Mouse (Mus musculus): ENCODE results near the gene Samd3. TPM values are rescaled to one million over a fixed set of nuclear protein-coding genes. Genes with fewer than 3 reads are reported as not detected.
A peak's percentile ranks its signal among the peaks of the same experiment; 100 is the strongest.

The Samd3 gene
- polyA plus RNA-seq, 1 experiment = not detected

GRCm38 (mm10) chr10:26280009-26280408, 50.5 kb downstream of the Samd3 start:
- TF ChIP-seq CTCF (IDR thresholded peaks at IDR 0.05; ENCODE audit: insufficient read depth, low read depth, low read length) (no peak), POLR2A (IDR thresholded peaks at IDR 0.05; ENCODE audit: insufficient read depth, low read depth, low read length) (no peak)
- H3K4me3 ChIP-seq (ENCODE audit: insufficient read depth, low read depth, low read length) = no peak overlapping the region
- WGBS = 83% methylated on average over 8 of the region's 8 CpGs
- no peak overlapping the region for H3K27ac ChIP-seq (ENCODE audit: insufficient read depth, low read depth, low read length)
- no peaks in the 10 kb centered on the region for H3K4me1 ChIP-seq (ENCODE audit: control insufficient read depth, insufficient read depth, low read length)

DNA sequence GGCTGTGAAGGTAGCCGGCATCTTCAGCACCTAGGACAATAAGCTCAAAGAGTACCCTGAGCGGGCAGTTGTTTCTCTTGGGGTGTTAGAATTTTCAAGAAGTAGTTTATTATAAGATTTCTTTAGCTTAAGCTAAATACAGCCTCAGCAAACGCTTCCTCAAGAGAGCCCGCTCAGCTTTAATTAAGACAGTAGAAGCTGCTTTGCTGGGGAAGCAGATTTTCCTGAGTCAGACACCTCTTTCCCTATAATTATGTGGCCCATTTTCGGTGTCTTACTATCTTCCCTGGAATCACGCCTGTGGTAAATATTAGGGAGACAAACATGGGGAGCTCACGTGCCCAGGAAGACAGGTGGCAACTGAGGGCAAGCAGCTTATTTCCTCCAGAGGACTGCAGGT, 57.6 kb downstream of the Samd3 start:
- no peak for TF ChIP-seq POLR2A (IDR thresholded peaks at IDR 0.05; ENCODE audit: insufficient read depth, low read depth, low read length)
- TF ChIP-seq CTCF (IDR thresholded peaks at IDR 0.05; ENCODE audit: insufficient read depth, low read depth, low read length) = no peak
- peaks cover 3% of the 10 kb centered on the region; the same call in 1 of the 2 replicates for H3K4me1 ChIP-seq (ENCODE audit: control insufficient read depth, insufficient read depth, low read length)
- H3K4me3 ChIP-seq (ENCODE audit: insufficient read depth, low read depth, low read length) = no peak overlapping the region
- H3K27ac ChIP-seq (ENCODE audit: insufficient read depth, low read depth, low read length) = 0 out of 2 replicates have a peak overlapping the region, but pooled peaks have one; percentile 23
- WGBS = 38% methylated on average over 7 of the region's 7 CpGs

DNA sequence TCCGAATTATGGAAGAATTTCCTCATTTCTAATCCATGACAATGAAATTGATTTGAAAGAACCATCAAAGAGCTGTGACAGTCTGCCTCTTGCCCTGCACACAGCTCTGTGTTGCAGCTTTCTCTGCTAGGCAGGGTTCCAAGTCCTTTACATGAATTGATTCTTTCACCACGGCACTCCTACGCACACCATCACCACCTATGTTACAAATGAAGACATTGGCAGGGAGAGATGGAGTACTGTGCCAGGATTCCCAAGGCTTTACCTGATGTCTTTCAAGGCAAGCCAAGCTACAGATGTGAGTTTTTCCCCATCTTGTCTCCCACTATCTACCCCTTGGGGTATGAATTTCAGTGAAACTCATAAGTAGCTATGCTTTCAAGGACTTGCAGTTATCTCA, 67.7 kb downstream of the Samd3 start:
- WGBS = 63% methylated on average over 3 of the region's 3 CpGs
- no peak for TF ChIP-seq POLR2A (IDR thresholded peaks at IDR 0.05; ENCODE audit: insufficient read depth, low read depth, low read length)
- TF ChIP-seq CTCF (IDR thresholded peaks at IDR 0.05; ENCODE audit: insufficient read depth, low read depth, low read length) = no peak
- Histone ChIP-seq H3K4me3 (ENCODE audit: insufficient read depth, low read depth, low read length) (no peak overlapping the region), H3K27ac (ENCODE audit: insufficient read depth, low read depth, low read length) (no peak overlapping the region), H3K4me1 (ENCODE audit: control insufficient read depth, insufficient read depth, low read length) (no peaks in the 10 kb centered on the region)

GRCm38 (mm10) chr10:26297626-26298025, 68.1 kb downstream of the Samd3 start:
- Histone ChIP-seq H3K4me3 (ENCODE audit: insufficient read depth, low read depth, low read length) (no peak overlapping the region), H3K27ac (ENCODE audit: insufficient read depth, low read depth, low read length) (no peak overlapping the region), H3K4me1 (ENCODE audit: control insufficient read depth, insufficient read depth, low read length) (no peaks in the 10 kb centered on the region)
- no peak for TF ChIP-seq POLR2A (IDR thresholded peaks at IDR 0.05; ENCODE audit: insufficient read depth, low read depth, low read length)
- TF ChIP-seq CTCF (IDR thresholded peaks at IDR 0.05; ENCODE audit: insufficient read depth, low read depth, low read length) = no peak
- 72% methylated on average over 7 of the region's 7 CpGs for WGBS

DNA sequence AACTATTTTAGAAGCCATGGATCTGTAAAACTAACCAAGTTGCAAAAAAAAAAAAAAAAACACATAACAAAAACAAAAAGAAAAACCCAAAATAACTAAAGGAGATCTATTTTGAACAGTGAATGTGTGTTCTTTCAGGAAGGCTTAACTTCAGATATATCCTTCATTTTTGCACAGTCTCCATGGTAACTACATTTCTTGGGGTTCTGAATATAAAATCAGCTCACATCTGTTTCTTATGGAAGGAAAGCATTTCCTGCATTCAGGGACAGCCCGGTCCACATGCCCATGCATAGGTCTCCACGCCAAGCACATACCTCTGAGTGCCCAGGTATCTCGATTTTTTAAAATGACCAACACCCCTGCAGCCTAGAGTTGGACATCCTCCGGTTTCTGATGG, 72.8 kb downstream of the Samd3 start:
- WGBS = 92% methylated on average over 4 of the region's 4 CpGs
- no peak for TF ChIP-seq CTCF (IDR thresholded peaks at IDR 0.05; ENCODE audit: insufficient read depth, low read depth, low read length)
- TF ChIP-seq POLR2A (IDR thresholded peaks at IDR 0.05; ENCODE audit: insufficient read depth, low read depth, low read length) = no peak
- H3K27ac ChIP-seq (ENCODE audit: insufficient read depth, low read depth, low read length) = no peak overlapping the region
- H3K4me1 ChIP-seq (ENCODE audit: control insufficient read depth, insufficient read depth, low read length) = no peaks in the 10 kb centered on the region
- no peak overlapping the region for H3K4me3 ChIP-seq (ENCODE audit: insufficient read depth, low read depth, low read length)

GRCm38 (mm10) chr10:26303485-26303884, 74.0 kb downstream of the Samd3 start:
- WGBS = 89% methylated on average over 6 of the region's 6 CpGs
- TF ChIP-seq POLR2A (IDR thresholded peaks at IDR 0.05; ENCODE audit: insufficient read depth, low read depth, low read length) (no peak), CTCF (IDR thresholded peaks at IDR 0.05; ENCODE audit: insufficient read depth, low read depth, low read length) (no peak)
- no peak overlapping the region for H3K27ac ChIP-seq (ENCODE audit: insufficient read depth, low read depth, low read length)
- H3K4me3 ChIP-seq (ENCODE audit: insufficient read depth, low read depth, low read length) = no peak overlapping the region
- no peaks in the 10 kb centered on the region for H3K4me1 ChIP-seq (ENCODE audit: control insufficient read depth, insufficient read depth, low read length)

GRCm38 (mm10) chr10:26314327-26314726, 84.8 kb downstream of the Samd3 start:
- H3K4me3 ChIP-seq (ENCODE audit: insufficient read depth, low read depth, low read length) = no peak overlapping the region
- no peaks in the 10 kb centered on the region for H3K4me1 ChIP-seq (ENCODE audit: control insufficient read depth, insufficient read depth, low read length)
- H3K27ac ChIP-seq (ENCODE audit: insufficient read depth, low read depth, low read length) = no peak overlapping the region
- TF ChIP-seq POLR2A (IDR thresholded peaks at IDR 0.05; ENCODE audit: insufficient read depth, low read depth, low read length) = no peak
- no peak for TF ChIP-seq CTCF (IDR thresholded peaks at IDR 0.05; ENCODE audit: insufficient read depth, low read depth, low read length)
- 91% methylated on average over 15 of the region's 15 CpGs for WGBS

GRCm38 (mm10) chr10:26320679-26321078, 91.2 kb downstream of the Samd3 start:
- Histone ChIP-seq H3K27ac (ENCODE audit: insufficient read depth, low read depth, low read length) (no peak overlapping the region), H3K4me3 (ENCODE audit: insufficient read depth, low read depth, low read length) (no peak overlapping the region), H3K4me1 (ENCODE audit: control insufficient read depth, insufficient read depth, low read length) (no peaks in the 10 kb centered on the region)
- no peak for TF ChIP-seq POLR2A (IDR thresholded peaks at IDR 0.05; ENCODE audit: insufficient read depth, low read depth, low read length)
- no peak for TF ChIP-seq CTCF (IDR thresholded peaks at IDR 0.05; ENCODE audit: insufficient read depth, low read depth, low read length)
- 94% methylated on average over 4 of the region's 4 CpGs for WGBS

Other genes with a start within 250 kb of the Samd3 start
- not detected in 2 replicates for gene Gm9767, start 151.5 kb upstream of the Samd3 start, polyA plus RNA-seq (2012; ENCODE audit: insufficient read depth, insufficient read length, low replicate concordance, missing spikeins)
- gene Tmem200a, start 150.7 kb upstream of the Samd3 start, polyA plus RNA-seq (2012; ENCODE audit: insufficient read depth, insufficient read length, low replicate concordance, missing spikeins) = not detected in 2 replicates
- gene L3mbtl3, start 146.3 kb downstream of the Samd3 start, polyA plus RNA-seq (2012; ENCODE audit: insufficient read depth, insufficient read length, low replicate concordance, missing spikeins) = not detected in 2 replicates

All from olfactory bulb, adult 2 months (tissue).